Mouse (Mus musculus) urinary bladder, postnatal 36 days (tissue): Measurements from ENCODE around the gene Cyp2t4.
A peak's percentile ranks its signal among the peaks of the same experiment; 100 is the strongest.

Source experiments
- DNase-seq, 2 experiments: peaks; one replicate each; pipeline ENCODE4 v3.0.0; 2022; ENCODE audit warnings: low spot score in 2 of 2, mixed read lengths in 1 of 2

Gene Cyp2t4

DNA sequence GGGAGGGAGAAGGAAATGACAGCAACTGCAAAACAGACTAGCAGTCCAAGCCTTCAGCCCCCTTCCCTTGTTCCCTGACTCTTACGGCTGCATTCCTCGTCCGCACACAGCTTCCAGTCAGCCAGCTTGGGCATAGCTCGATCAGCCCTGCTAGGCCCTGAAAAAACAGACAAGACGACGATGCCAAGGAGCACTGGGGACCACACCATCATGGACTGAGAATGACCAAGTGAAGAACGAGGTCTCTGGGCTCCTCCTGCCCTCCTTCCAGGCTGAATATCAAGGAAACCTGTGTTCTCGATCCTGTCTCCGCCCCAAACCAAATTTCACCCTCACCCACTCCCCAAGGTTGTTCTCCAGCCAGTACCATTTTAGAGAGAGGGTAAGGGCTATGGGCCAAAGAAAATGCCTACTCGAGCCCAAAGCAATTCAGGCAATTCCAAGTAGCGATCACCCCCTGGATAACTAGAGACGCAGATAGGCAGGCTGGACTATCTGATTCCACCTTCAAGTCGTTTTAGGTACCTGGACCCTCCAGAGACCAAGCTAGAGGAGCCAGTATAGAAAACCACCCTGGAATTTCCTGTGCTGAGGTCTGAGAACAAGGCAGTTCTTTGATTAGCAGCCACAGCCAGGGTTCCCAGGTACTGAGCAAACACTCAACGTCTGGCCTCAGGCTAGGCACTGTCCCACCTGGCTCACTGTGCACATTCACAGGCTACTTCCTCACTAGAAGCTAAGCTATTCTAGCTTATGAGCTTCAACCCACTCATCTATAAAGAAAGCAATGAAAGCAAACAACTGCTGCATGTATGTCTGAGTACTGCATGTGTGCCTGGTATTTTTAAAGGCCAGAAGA, 27.6 kb downstream of the Cyp2t4 start, which contains the start of the genes Gm21983 and Mia:
Gene Gm21983, minus strand, starts transcription at position 250 of the 859 bp plus-strand sequence.
Gene Mia, minus strand, starts transcription at position 321 of the 859 bp plus-strand sequence.
- no peak for DNase-seq

DNA sequence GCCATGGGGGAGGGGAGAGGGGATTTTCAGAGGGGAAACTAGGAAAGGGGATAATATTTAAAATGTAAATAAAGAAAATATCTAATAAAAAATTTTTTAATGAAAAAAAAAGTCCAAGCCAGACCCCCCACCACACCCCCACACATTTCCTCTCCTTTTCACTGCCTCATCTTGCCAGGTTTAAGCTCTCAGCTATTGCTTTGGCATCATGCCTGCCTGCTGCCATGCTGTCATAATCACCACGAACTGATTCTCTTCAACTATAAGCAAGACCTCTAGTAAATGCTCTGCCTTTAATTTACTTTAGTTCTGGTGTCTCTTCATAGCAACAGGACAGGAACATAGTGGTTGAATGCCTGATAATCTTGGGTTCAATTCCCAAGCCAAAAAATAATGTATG, 29.0 kb downstream of the Cyp2t4 start:
- no peak for DNase-seq

DNA sequence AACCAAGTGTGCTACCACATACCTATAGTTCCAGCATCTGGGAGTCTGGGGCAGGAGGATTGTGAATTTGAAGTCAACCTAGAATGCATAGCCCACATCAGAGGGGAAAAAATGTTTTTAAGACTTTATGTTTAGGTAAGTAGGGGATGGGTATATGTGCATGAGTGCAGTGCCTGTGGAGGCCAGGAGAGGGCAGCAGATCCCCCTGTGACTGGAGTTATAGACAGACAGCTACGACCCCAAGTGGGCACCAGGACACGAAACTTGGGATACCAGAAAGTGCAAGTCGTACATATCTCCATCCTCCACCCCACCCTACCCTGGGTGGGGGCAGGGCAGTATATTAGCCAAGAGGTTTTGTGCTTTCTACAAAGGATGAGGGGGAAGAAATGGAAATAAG, 31.4 kb downstream of the Cyp2t4 start:
- no peak for DNase-seq

DNA sequence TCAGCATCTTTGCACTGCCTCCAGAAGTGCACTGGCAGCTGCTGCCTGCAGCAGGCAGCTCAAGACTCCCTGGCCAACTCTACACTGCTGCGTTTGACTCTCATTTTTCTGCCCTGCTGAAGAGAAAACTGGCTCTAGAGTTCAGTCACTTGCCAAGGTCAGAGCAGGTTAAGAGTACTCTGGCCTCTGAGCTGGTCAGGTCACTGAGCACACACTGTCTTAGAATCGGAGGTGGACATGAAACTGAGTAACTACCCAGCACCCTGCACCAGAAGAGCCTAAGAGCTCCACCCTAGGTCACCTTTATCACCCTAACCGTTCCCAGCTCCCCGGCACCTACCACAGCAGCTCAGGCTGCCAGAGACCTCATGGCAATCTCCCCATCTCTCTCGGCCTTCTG, 32.5 kb downstream of the Cyp2t4 start:
- DNase-seq: no peak

DNA sequence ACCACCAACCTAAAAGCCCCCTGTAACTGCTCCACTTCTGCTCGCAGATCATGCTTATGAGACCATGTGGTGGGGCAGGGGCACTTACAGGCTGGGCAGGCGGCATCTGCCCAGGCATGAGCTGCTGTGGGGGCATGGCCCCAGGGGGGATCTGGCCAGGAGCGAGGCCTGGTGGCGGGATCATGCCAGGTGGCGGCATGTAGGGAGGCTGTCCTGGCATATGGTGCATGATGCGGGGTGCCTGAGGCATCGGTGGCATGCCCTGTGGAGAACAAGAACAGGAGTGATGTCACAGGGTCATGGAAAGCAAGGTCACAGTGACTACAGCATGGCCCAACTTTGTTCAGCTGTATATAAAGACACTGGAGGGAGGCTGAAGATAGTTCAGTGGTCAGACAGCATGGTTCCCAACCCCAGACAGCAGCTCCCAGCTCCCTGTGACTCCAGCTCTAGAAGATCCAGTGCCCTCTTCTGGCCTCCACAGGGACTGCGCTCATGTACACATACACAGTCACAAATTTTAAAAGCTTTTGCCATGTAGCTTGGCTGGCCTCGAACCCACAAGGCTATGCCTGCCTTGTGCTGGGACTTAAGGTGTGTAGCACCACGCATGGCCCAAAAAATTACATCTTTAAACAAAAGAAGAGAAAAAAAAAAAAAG, 35.9 kb downstream of the Cyp2t4 start:
- no peak for DNase-seq

DNA sequence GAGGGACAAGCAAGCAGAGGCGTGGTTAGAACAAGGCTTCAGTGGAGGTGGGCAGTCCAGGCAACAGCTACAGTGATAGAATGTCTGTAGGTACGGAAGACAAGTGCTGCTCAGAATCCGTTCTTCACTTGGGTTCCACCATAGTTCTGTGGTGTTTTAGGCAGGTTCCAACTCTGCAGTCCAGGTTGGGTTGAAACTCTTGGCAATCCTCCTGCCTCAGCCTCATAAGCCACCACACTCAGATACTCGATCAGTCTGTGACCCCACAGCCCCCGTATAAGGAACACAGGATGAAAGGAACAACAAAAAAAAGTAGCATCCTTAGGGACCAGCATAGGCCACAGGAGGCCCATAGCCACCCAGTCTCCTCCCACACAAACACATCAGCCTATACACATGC, 38.9 kb downstream of the Cyp2t4 start:
- no peak for DNase-seq

DNA sequence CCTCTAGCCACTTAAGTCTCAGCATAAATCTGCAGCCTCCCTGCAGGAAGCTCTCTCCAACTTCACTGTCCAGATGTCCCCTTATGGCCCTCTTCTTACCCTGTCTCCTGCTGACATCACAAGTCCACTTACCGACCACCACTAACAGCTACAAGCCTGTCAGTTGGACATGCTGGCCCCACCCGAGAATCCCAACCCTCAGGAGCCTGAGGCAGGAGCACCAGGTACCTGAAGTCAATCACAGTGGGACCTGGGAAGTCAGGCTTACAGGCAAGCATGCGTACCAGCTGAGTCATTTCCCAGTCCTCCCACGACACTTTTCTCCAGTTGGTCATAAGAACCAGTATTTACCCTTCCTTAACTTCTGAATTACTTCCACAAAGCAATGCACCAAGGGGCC, 40.2 kb downstream of the Cyp2t4 start:
- no peak for DNase-seq

DNA sequence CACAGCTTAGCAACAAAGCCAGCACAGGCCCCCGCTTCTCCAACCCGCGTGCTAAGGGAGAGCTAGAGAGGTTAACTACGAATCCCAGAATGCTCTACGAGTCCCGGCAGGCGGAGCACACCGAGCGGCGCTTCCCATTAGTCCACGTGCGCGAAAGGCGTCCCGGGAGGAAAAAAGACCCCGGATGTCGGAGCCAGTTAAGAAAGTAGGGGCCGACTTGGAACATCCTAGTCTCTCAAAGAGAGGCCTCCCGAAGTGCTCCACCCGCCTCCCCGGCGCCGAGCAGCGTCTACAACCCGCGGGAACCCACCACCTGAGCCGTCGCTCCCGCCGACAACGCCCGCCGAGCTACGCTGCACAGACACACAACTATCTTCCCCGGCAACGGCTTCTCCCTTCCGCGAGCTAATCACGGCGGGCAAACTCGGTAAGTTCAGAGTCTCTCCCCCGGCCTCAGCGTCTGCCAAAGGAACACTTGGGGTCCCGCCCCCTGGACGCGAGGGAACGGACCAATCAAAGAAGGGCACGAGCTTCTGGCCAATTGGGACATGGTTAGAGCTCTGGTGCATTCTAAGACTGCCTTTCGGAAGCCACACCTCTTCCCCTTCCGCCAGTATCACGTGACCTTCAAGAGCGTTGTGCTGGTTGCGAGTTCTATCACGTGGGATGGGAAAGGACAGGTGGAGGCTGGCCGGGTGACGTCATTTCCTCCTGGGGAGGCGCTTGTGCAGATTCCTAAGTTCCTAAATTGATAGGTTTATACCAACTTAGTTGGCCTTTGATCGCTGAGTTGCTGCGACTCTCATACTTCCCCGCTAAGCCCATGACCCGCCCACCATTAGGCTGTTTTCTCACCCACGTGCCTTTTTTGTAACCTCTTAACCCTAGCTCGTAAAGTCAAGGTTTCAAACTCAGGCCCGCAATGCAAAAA, 42.4 kb downstream of the Cyp2t4 start, which contains the start of the genes BC024978 and Snrpa:
Gene BC024978, plus strand, starts transcription at position 101 of the 931 bp plus-strand sequence.
Gene Snrpa, minus strand, starts transcription at position 591 of the 931 bp plus-strand sequence.
- peak; percentile 86 to 97 for DNase-seq

DNA sequence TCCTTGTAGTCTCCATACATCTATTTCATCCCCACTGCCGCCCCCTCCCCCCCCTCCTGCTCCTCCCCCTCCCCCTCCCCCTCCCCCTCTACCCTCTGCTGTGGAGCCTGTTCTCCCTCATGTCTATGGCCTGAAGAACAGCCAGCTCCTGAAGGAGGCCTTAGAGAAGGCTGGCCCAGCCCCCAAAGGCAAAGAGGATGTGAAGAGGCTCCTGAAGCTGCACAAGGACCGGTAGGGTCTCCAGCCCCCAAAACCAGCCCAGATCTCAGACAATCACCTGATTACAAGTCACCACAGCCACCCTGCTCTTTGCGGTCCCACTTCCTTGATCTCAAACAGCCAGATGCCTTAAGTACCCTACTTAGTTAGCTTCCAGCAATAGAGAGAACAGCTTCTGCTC, 43.6 kb downstream of the Cyp2t4 start:
- DNase-seq: no peak

DNA sequence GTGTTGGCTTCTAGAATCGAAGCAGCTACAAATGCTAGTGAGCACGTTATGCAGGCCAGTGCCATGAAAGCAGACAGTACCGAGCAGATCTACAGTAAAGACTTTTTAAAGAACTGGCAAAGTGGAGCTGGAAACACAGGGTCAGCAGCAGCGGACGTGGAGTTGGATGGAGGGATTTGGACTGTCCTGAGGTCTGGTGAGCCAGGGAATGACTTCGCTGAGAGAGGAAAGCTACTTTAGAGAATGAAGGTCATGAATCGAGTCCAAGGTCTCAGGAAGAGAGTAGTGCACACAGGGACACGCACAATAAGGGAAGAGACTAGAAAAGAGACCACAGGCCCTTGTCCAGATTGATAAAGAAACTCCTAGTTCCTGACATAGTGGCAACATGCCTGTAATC, 44.1 kb downstream of the Cyp2t4 start:
- DNase-seq: no peak

DNA sequence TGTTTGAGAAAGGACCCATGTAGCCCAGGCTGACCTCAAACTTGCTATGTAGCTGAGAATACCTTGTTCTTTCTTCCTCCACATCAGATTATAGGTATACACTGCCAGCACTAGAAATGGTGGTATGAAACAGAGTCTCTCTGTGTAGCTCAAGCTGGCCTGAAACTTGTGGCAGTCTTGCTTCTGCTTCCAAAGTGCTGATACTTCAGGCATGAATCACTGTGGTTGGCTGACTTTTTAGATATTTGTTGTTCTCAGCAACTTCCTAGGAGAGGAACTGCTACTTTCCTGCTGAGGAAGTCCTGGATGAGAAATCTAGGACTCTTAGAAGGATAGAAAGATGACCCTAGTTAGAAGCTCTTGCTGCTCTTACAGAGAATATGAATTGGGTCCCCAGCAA, 44.8 kb downstream of the Cyp2t4 start:
- no peak for DNase-seq

DNA sequence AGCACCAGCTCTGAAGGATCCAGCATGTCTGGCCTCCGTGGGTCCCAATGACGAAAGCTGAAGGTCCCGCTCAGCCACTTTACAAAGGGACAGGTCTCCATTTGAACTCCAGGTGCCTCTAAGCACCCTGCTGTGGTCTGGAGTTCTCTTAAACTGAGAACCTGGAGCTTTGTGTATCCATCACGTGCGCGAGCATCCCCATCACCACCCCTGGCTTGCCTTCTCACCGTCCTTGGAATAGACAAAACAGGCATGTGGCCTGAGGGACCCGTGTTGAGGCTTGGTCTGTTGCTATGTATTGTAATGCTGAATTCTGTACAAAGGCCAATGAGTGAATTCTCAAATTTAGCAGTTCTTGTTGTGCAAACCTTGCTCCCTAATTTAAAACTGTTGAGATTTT, 45.3 kb downstream of the Cyp2t4 start:
- no peak for DNase-seq

DNA sequence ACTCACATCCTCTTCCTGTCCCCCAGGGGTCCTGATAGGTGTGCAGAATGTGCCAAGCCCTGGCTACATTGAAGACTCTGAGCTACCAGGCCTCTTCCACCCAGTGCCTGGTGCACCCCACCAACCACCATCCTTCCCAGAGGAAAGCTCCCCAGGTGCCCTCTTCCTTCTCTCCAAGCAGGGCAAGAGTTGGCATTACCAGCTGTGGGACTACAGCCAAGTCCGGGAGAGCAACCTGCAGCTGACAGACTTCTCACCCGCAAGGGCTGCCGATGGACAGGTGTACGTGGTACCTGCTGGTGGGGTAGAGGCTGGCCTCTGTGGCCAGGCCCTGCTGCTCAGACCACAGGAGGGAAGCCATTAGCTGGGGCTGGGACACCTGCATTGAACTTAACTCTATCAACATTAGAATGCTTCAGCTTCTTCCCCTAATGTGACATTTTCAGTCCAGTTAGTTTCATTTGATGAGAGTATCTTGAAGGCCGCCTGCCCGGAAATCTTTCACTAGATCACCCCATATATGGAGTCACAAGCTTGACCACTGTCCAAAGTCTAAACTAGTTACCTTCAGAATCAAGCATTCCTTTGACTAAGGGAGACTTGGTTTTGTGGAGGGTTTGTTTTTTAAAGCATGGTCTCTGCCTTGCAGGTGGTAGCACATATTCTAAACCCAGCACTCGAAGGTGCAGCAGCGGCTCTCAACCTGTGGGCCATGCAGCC, 50.4 kb downstream of the Cyp2t4 start:
- DNase-seq: no peak
